Mouse (Mus musculus) embryo, embryonic 11 days (tissue): ENCODE data around the gene Akr1b8.
"Not testable (repeated sequence)": the region's sequence is repeated elsewhere in the genome, so short reads cannot be mapped to it uniquely, and the experiment has no call there.

Source experiments
- DNase-seq: peaks from one replicate; pipeline ENCODE4 v3.0.0-alpha.2; 2015

Gene Akr1b8

GRCm38 (mm10) chr6:34406746-34407145 is 52.8 kb downstream of the Akr1b8 start:
- no peak for DNase-seq

GRCm38 (mm10) chr6:34407403-34407802 is 53.5 kb downstream of the Akr1b8 start:
- no peak for DNase-seq

DNA sequence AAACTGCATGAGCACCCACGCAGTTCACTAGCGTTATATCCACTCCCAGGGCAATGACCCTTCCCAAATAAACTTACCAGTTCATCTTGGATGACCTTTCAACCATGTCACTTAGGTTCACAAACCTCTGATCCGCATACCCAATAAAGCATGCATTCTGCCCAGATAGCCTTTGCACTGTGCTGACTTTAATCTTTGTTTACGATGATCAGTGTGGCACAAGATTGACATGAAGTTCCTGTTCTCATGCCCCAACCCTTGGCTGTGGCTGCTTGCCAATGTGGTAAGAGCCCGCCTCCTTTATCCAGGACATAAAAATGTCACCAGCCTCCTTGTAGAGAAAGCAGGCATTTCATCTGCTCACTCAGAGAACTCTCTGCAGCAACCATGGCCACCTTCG is 58.1 kb downstream of the Akr1b8 start, which contains the start of gene Akr1b7:
Gene Akr1b7, plus strand, starts transcription at position 312 of the 400 bp plus-strand sequence.
- DNase-seq, result no peak

DNA sequence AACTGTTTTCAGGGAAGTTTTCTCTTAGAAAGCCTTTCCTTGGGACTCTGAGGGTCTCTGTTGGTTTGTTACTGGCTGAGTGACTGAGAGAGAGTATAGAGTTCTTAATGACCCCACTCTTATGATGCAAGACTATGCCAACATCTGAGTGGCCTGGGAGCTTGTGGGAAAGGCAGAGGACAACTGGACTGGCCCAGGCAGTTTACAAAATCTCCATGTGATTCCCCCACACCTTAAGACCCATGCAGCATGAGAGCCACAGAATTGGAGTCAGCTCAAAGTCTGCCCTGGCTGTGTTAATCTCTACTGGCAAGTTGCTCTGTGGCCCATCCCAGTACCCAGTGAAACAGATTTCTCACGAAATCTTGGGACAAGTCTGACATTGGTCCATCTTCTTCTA is 58.8 kb downstream of the Akr1b8 start:
- DNase-seq, result no peak

DNA sequence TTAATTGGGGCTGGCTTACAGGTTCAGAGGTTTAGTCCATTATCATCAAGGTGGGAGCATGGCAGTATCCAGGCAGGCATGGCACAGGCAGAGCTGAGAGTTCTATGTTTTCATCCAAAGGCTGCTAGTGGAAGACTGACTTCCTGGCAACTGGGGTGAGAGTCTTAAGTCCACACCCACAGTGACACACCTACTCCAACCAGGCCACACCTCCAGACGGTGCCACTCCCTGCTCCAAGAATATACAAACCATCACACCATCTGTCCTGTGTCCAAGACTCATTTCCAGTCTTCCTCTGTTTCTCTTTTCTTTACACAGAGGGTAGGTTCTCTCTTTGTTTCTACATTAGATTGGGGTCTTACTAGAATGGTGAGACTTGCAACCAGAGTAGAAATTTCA is 59.5 kb downstream of the Akr1b8 start:
- not testable (repeated sequence) for DNase-seq

GRCm38 (mm10) chr6:34416521-34416920 is 62.6 kb downstream of the Akr1b8 start:
- no peak for DNase-seq
